Mouse (Mus musculus) stomach, postnatal 0 days (tissue): Measurements from ENCODE around the gene Snrnp35. TPM values are rescaled to one million over a fixed set of nuclear protein-coding genes. Genes with fewer than 3 reads are reported as not detected.
"Not testable (repeated sequence)": the region's sequence is repeated elsewhere in the genome, so short reads cannot be mapped to it uniquely, and the experiment has no call there.

Experiments
- ATAC-seq: fragments of 200-750 bp; cut with Nextera tagmentation; 2 replicates; pipeline ENCODE4 v1.8.0; 2017; ENCODE audit not compliant: low FRiP score, low TSS enrichment
- DNase-seq: peaks from one replicate; pipeline ENCODE4 v3.0.0-alpha.2; 2016; ENCODE audit warnings: low spot score
- H3K27ac ChIP-seq: fragments of 300-500 bp; sonication (generic); replicated peaks from 2 replicates; pipeline ENCODE4 v1.5.1; 2014; ENCODE audit warnings: mild to moderate bottlenecking, control low read depth
- H3K27me3 ChIP-seq: fragments of 300-500 bp; sonication (generic); 2 replicates; pipeline ENCODE4 v1.6.1; 2014; ENCODE audit warnings: low read length; ENCODE audit not compliant: control insufficient read depth, insufficient read depth
- H3K36me3 ChIP-seq: fragments of 300-500 bp; sonication (generic); 2 replicates; pipeline ENCODE4 v1.6.1; 2014; ENCODE audit warnings: low read length, mixed read lengths; ENCODE audit not compliant: control insufficient read depth, insufficient read depth
- H3K4me1 ChIP-seq: fragments of 300-500 bp; sonication (generic); replicated peaks from 2 replicates; pipeline ENCODE4 v1.6.1; 2014; ENCODE audit warnings: antibody characterized with exemption; ENCODE audit not compliant: control insufficient read depth, insufficient read depth
- H3K4me2 ChIP-seq: fragments of 300-500 bp; sonication (generic); replicated peaks from 2 replicates; pipeline ENCODE4 v1.6.1; 2014; ENCODE audit warnings: low read depth, mild to moderate bottlenecking, control low read depth, moderate library complexity
- H3K4me3 ChIP-seq: fragments of 300-500 bp; sonication (generic); 2 replicates; pipeline ENCODE4 v1.5.1; 2014; ENCODE audit warnings: low read depth, low read length, control low read depth
- H3K9ac ChIP-seq: fragments of 300-500 bp; sonication (generic); 2 replicates; pipeline ENCODE4 v1.6.1; 2014; ENCODE audit warnings: mild to moderate bottlenecking, low read length, control low read depth, mixed read lengths
- H3K9me3 ChIP-seq: fragments of 300-500 bp; sonication (generic); 2 replicates; pipeline ENCODE4 v1.6.1; 2016; ENCODE audit warnings: low read length; ENCODE audit not compliant: control insufficient read depth
- CTCF ChIP-seq: IDR thresholded peaks from 2 replicates; pipeline ENCODE4 v1.5.1; 2016; ENCODE audit warnings: antibody characterized with exemption, low read depth, mild to moderate bottlenecking, moderate library complexity
- EP300 ChIP-seq: optimal IDR thresholded peaks from 2 replicates; pipeline ENCODE3; 2016; ENCODE audit warnings: antibody characterized with exemption
- WGBS: fragments of 180-500 bp; shearing (Covaris S2); extraction: QIAGEN DNeasy Blood & Tissue Kit; methylation state at CpG from one replicate; pipeline ENCODE4 v1.1.7; 2014; 5-methylcytosine and 5-hydroxymethylcytosine counted together
- polyA plus RNA-seq: library from polyadenylated mRNA; unstranded; fragments of >200 nt; fragmentation: Nextera tagmentation; extraction: Ambion mirVana; gene quantifications from 2 replicates; pipeline ENCODE4 v1.2.1, GENCODE M21; 2015

Gene Snrnp35
- polyA plus RNA-seq, 1 experiment from 2014 or later = 10.8 TPM

- no peak for DNase-seq
- H3K27ac ChIP-seq = no peak overlapping the region
- no peaks in the 10 kb centered on the region for H3K4me1 ChIP-seq
- no peaks in the 10 kb centered on the region for H3K9me3 ChIP-seq
- TF ChIP-seq EP300 (no peak), CTCF (no peak)
- no peak for ATAC-seq
- no peak overlapping the region for H3K4me3 ChIP-seq
- WGBS = 61% methylated on average over 5 of the region's 5 CpGs
- no peaks in the 10 kb centered on the region for H3K27me3 ChIP-seq
- peaks cover 10% of the 10 kb centered on the region; the same call in 1 of the 2 replicates for H3K36me3 ChIP-seq
- H3K9ac ChIP-seq = no peak overlapping the region
- no peak overlapping the region for H3K4me2 ChIP-seq
Observed at GRCm38 (mm10) chr5:124499001-124499400, 16.1 kb downstream of the Snrnp35 start.

DNA sequence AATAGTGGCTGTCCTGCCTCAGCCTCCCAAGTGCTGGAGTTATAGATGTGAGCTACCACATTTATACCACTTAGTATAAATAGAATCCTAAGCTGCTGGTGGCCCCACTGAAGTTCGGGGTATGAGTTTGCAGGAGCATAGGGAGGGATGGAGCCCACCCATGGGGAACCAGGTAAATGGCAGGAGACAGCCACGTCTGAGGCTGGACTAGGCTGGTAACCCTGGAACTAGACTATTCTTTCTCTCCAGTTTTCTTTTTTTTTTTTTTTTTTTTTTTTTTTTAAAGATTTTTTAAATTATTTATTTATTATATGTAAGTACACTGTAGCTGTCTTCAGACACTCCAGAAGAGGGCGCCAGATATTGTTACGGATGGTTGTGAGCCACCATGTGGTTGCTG is 17.1 kb downstream of the Snrnp35 start:
- not testable (repeated sequence) for H3K4me1 ChIP-seq, H3K9me3 ChIP-seq, H3K27ac ChIP-seq, DNase-seq, ATAC-seq, H3K36me3 ChIP-seq, H3K4me2 ChIP-seq, H3K9ac ChIP-seq, H3K27me3 ChIP-seq, H3K4me3 ChIP-seq
- peak; percentile 14; the same call in 1 of the 2 replicates for TF ChIP-seq CTCF
- WGBS = 75% methylated on average over 2 of the region's 4 CpGs

- H3K4me3 ChIP-seq = no peak overlapping the region
- H3K27me3 ChIP-seq = no peaks in the 10 kb centered on the region
- H3K4me1 ChIP-seq = no peaks in the 10 kb centered on the region
- H3K9me3 ChIP-seq = no peaks in the 10 kb centered on the region
- H3K4me2 ChIP-seq = no peak overlapping the region
- 88% methylated on average over 3 of the region's 3 CpGs for WGBS
- ATAC-seq (no peak), DNase-seq (no peak)
- TF ChIP-seq EP300 = no peak
- no peak for TF ChIP-seq CTCF
- no peak overlapping the region for H3K27ac ChIP-seq
- no peak overlapping the region for H3K9ac ChIP-seq
- H3K36me3 ChIP-seq = peaks cover 5% of the 10 kb centered on the region; the same call in 1 of the 2 replicates
Observed at GRCm38 (mm10) chr5:124500573-124500972, 17.6 kb downstream of the Snrnp35 start.

GRCm38 (mm10) chr5:124501541-124501940 is 18.6 kb downstream of the Snrnp35 start:
- 89% methylated on average over 10 of the region's 10 CpGs for WGBS
- no peaks in the 10 kb centered on the region for H3K4me1 ChIP-seq

GRCm38 (mm10) chr5:124503742-124504141 is 20.8 kb downstream of the Snrnp35 start:
- TF ChIP-seq CTCF (no peak), EP300 (no peak)
- ATAC-seq = no peak
- WGBS = 59% methylated on average over 14 of the region's 14 CpGs
- Histone ChIP-seq H3K27ac (no peak overlapping the region), H3K36me3 (no peaks in the 10 kb centered on the region; the same call in 1 of the 2 replicates), H3K9me3 (no peaks in the 10 kb centered on the region), H3K4me1 (no peaks in the 10 kb centered on the region), H3K4me2 (no peak overlapping the region), H3K27me3 (no peaks in the 10 kb centered on the region), H3K9ac (no peak overlapping the region), H3K4me3 (no peak overlapping the region)
- no peak for DNase-seq

More at GRCm38 (mm10) chr5:124501541-124501940, 18.6 kb downstream of the Snrnp35 start:
- Histone ChIP-seq H3K9ac (no peak overlapping the region), H3K4me2 (no peak overlapping the region), H3K27ac (no peak overlapping the region), H3K9me3 (no peaks in the 10 kb centered on the region), H3K4me3 (no peak overlapping the region), H3K36me3 (peaks cover 5% of the 10 kb centered on the region; the same call in 1 of the 2 replicates), H3K27me3 (no peaks in the 10 kb centered on the region)
- ATAC-seq (no peak), DNase-seq (no peak)
- no peak for TF ChIP-seq CTCF
- TF ChIP-seq EP300 = no peak

DNA sequence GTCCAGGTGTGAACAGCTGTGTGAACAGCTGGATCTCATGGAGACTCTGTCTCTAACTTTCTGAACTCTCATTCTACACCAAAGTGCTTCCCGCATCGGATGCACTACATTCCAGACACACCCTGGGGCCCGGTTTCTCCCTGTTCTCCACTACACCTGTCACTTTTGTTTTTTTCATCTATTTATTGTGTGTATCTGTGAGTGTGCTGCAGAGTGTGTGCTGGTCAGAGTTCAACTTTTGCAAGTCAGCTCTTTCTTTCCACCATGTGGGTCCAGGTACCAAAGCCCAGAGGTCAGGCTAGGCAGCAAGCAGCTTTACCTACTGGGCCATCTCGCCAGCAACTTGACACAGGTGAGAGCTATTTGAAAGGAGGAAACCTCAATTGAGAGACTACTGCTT is 22.3 kb downstream of the Snrnp35 start:
- Histone ChIP-seq H3K4me3 (no peak overlapping the region), H3K27ac (no peak overlapping the region), H3K9me3 (no peaks in the 10 kb centered on the region), H3K9ac (no peak overlapping the region), H3K27me3 (no peaks in the 10 kb centered on the region), H3K36me3 (no peaks in the 10 kb centered on the region; the same call in 1 of the 2 replicates), H3K4me1 (no peaks in the 10 kb centered on the region), H3K4me2 (no peak overlapping the region)
- TF ChIP-seq CTCF = no peak
- 54% methylated on average over 4 of the region's 4 CpGs for WGBS
- ATAC-seq (no peak), DNase-seq (no peak)
